Mouse (Mus musculus) midbrain, embryonic 10.5 days (tissue): ENCODE results near the gene P4hb. TPM values are rescaled to one million over a fixed set of nuclear protein-coding genes. Genes with fewer than 3 reads are reported as not detected.

ENCODE experiments used
- DNase-seq: peaks from one replicate; pipeline ENCODE4 v3.0.0-alpha.2; 2017; ENCODE audit warnings: low spot score
- H3K27ac ChIP-seq: fragments of 300-500 bp; sonication (generic); replicated peaks from 2 replicates; pipeline ENCODE4 v1.5.1; 2016; ENCODE audit warnings: mild to moderate bottlenecking
- H3K27me3 ChIP-seq: fragments of 300-500 bp; sonication (generic); 2 replicates; pipeline ENCODE4 v1.6.1; 2016; ENCODE audit warnings: low read depth, mild to moderate bottlenecking; ENCODE audit not compliant: poor library complexity, severe bottlenecking
- H3K36me3 ChIP-seq: fragments of 300-500 bp; sonication (generic); 2 replicates; pipeline ENCODE4 v1.6.1; 2016; ENCODE audit warnings: mild to moderate bottlenecking, moderate library complexity
- H3K4me1 ChIP-seq: fragments of 300-500 bp; sonication (generic); 2 replicates; pipeline ENCODE4 v1.6.1; 2016
- H3K4me3 ChIP-seq: fragments of 300-500 bp; sonication (generic); 2 replicates; pipeline ENCODE4 v1.5.1; 2016; ENCODE audit warnings: mild to moderate bottlenecking, moderate library complexity
- H3K9me3 ChIP-seq: fragments of 300-500 bp; sonication (generic); replicated peaks from 2 replicates; pipeline ENCODE4 v1.6.1; 2016; ENCODE audit warnings: mild to moderate bottlenecking
- WGBS: fragments of 180-500 bp; shearing (Covaris S2); methylation state at CpG from one replicate; pipeline ENCODE4 v1.1.7; 2016; 5-methylcytosine and 5-hydroxymethylcytosine counted together
- polyA plus RNA-seq: library from polyadenylated mRNA; unstranded; fragments of >200 nt; fragmentation: Nextera tagmentation; extraction: Ambion mirVana; gene quantifications from 2 replicates; pipeline ENCODE4 v1.2.1, GENCODE M21; 2016

The P4hb gene
- polyA plus RNA-seq, 1 experiment from 2014 or later, result 562 TPM

GRCm38 (mm10) chr11:120539285-120540014, 33.6 kb downstream of the P4hb start:
- DNase-seq, result no peak
- WGBS, result 21% methylated on average over 10 of the region's 10 CpGs
- no peaks in the 10 kb centered on the region for H3K9me3 ChIP-seq
- H3K36me3 ChIP-seq, result peaks cover 27% of the 10 kb centered on the region
- H3K4me1 ChIP-seq, result peaks cover 27% of the 10 kb centered on the region
- H3K27ac ChIP-seq, result peak overlapping the region; percentile 79
- H3K27me3 ChIP-seq, result peaks cover 11% of the 10 kb centered on the region; the same call in 1 of the 2 replicates
- peak overlapping the region; percentile 22; the same call in 1 of the 2 replicates for H3K4me3 ChIP-seq

- peaks cover 12% of the 10 kb centered on the region for H3K27me3 ChIP-seq
- no peak for DNase-seq
- WGBS, result 53% methylated on average over 8 of the region's 8 CpGs
- H3K4me3 ChIP-seq, result no peak overlapping the region
- peaks cover 27% of the 10 kb centered on the region for H3K4me1 ChIP-seq
- H3K9me3 ChIP-seq, result no peaks in the 10 kb centered on the region
- peak overlapping the region; percentile 79 for H3K27ac ChIP-seq
- H3K36me3 ChIP-seq, result peaks cover 22% of the 10 kb centered on the region
Observed at GRCm38 (mm10) chr11:120538955-120539284, 34.1 kb downstream of the P4hb start.

DNA sequence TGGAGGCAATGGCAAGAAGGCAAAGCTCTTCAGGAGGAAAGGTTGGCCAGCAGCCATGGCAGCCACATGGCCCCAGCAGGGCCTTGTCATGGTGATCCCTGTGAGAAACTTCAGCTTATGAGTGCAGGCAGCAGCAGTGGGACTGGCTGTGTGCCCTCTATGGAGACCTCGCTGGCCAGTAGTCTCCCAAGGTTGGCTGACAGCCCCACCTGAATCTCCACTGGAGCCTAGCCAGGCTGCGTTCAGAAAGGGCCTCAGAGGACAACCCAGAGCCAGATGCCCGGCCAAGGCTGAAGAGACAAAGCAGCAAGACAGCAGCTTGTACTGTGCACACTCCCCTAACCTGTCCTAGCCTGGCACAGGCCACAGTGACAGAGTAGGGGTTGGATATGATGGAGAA, 34.6 kb downstream of the P4hb start:
- peaks cover 27% of the 10 kb centered on the region for H3K4me1 ChIP-seq
- H3K9me3 ChIP-seq, result no peaks in the 10 kb centered on the region
- no peak overlapping the region for H3K4me3 ChIP-seq
- DNase-seq, result no peak
- WGBS, result 81% methylated on average over 3 of the region's 3 CpGs
- peak overlapping the region; percentile 79; the same call in 1 of the 2 replicates for H3K27ac ChIP-seq
- H3K27me3 ChIP-seq, result peaks cover 13% of the 10 kb centered on the region
- peaks cover 18% of the 10 kb centered on the region for H3K36me3 ChIP-seq

DNA sequence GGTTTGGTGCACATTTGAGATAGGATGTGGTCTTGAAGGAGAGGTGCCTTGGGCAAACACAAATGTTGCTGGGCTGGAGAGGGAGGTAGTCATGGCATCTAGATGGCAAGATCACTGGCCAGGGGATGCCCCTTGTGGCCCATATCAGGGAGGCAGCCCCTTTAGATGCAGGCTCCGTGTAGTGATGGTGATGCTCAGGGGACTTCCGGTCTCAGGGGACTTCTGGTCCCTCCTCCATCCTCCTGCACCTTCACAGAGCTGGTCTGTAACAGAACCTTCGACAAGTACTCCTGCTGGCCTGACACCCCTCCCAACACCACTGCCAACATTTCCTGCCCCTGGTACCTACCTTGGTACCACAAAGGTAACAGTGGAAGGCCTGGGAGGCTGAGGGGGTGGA, 37.2 kb downstream of the P4hb start:
- Histone ChIP-seq H3K4me1 (peaks cover 31% of the 10 kb centered on the region), H3K27me3 (peaks cover 40% of the 10 kb centered on the region), H3K4me3 (no peak overlapping the region), H3K27ac (no peak overlapping the region), H3K36me3 (no peaks in the 10 kb centered on the region), H3K9me3 (no peaks in the 10 kb centered on the region)
- DNase-seq, result no peak
- 84% methylated on average over 3 of the region's 3 CpGs for WGBS

- H3K27me3 ChIP-seq, result peaks cover 47% of the 10 kb centered on the region
- H3K36me3 ChIP-seq, result no peaks in the 10 kb centered on the region
- no peak overlapping the region for H3K27ac ChIP-seq
- DNase-seq, result no peak
- peaks cover 31% of the 10 kb centered on the region for H3K4me1 ChIP-seq
- no peaks in the 10 kb centered on the region for H3K9me3 ChIP-seq
- 78% methylated on average over 3 of the region's 3 CpGs for WGBS
- no peak overlapping the region; the same call in 1 of the 2 replicates for H3K4me3 ChIP-seq
Observed at GRCm38 (mm10) chr11:120535145-120535544, 37.9 kb downstream of the P4hb start.

- WGBS, result 87% methylated on average over 8 of the region's 8 CpGs
- no peak for DNase-seq
- H3K9me3 ChIP-seq, result no peaks in the 10 kb centered on the region
- H3K4me1 ChIP-seq, result peaks cover 21% of the 10 kb centered on the region
- no peak overlapping the region for H3K27ac ChIP-seq
- peaks cover 57% of the 10 kb centered on the region for H3K27me3 ChIP-seq
- H3K36me3 ChIP-seq, result no peaks in the 10 kb centered on the region
- no peak overlapping the region for H3K4me3 ChIP-seq
Observed at GRCm38 (mm10) chr11:120534093-120534492, 39.0 kb downstream of the P4hb start.

DNA sequence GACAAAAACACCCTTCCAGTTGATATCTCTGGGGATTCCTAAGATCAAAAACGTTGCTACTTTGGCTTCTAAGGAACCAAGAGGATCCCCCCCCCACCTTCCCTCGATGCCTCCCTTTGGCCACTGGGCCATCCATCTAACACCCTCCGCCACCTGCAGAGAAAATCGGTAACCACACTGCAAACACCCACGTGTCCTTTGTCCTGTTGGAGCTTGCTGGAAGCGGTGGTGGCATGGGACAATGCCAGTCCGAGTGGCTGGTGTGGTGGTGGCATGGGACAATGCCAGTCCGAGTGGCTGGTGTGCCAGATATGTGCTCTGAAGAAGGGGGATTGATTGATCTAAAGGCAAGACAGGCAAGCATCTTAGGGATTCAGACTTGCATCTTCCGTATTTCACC, 41.4 kb downstream of the P4hb start:
- 32% methylated on average over 9 of the region's 9 CpGs for WGBS

GRCm38 (mm10) chr11:120530085-120530964, 42.7 kb downstream of the P4hb start, which contains the start of gene Gcgr:
Gene Gcgr, plus strand, starts transcription at chr11:120530699.
- peak; percentile 50 for DNase-seq
- peak within 1 kb of the TSS; percentile 50 for H3K4me3 ChIP-seq
- WGBS, result 8% methylated on average over 62 of the region's 62 CpGs
- H3K36me3 ChIP-seq, result no peaks in the 10 kb centered on the region
- H3K27ac ChIP-seq, result peak within 1 kb of the TSS; percentile 63; the same call in 1 of the 2 replicates
- peaks cover 65% of the 10 kb centered on the region for H3K27me3 ChIP-seq
- no peaks in the 10 kb centered on the region for H3K9me3 ChIP-seq
- H3K4me1 ChIP-seq, result peaks cover 13% of the 10 kb centered on the region

More for the DNA sequence above, 41.4 kb downstream of the P4hb start:
- Histone ChIP-seq H3K4me3 (0 out of 2 replicates have a peak overlapping the region, but pooled peaks have one; percentile 11), H3K27me3 (peaks cover 69% of the 10 kb centered on the region), H3K9me3 (no peaks in the 10 kb centered on the region), H3K27ac (no peak overlapping the region), H3K4me1 (peaks cover 13% of the 10 kb centered on the region), H3K36me3 (no peaks in the 10 kb centered on the region)
- DNase-seq, result no peak

GRCm38 (mm10) chr11:120528903-120529302, 44.1 kb downstream of the P4hb start:
- Histone ChIP-seq H3K9me3 (no peaks in the 10 kb centered on the region), H3K36me3 (no peaks in the 10 kb centered on the region), H3K4me3 (no peak overlapping the region), H3K4me1 (peaks cover 13% of the 10 kb centered on the region), H3K27me3 (peaks cover 61% of the 10 kb centered on the region), H3K27ac (no peak overlapping the region)
- WGBS, result 50% methylated on average over 4 of the region's 4 CpGs
- no peak for DNase-seq

DNA sequence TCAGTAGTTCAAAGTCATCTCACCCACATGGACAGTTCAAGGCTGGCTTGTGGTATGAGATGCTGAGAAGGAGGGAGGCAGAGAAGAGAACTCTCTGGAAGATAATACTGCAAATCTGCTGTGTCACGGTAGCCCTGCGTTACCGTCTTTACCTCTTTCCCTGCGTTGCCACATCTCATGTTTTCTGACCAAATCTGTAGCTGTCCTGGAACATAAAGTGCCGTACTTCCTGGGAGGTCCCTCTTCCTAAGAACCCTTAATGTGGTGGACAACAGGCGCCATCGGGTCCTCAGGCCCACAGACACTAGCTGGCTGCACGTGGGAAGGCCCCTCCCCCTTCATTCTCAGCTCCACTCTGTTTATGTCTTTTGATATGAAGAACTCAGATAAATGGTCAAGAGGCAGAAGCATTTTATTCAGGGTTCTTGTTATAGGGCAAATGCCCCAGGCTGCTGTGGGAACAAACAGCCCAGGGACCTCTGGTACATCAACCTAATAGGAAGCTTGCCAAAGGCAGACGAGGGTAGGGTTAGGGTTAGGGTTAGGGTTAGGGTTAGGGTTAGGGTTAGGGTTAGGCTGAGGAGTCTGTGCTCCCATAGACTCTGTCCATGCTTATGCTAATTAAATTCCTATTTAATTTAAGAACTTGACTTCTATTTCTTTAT, 45.2 kb downstream of the P4hb start:
- H3K4me3 ChIP-seq, result no peak overlapping the region
- H3K9me3 ChIP-seq, result no peaks in the 10 kb centered on the region
- no peak overlapping the region for H3K27ac ChIP-seq
- H3K27me3 ChIP-seq, result peaks cover 53% of the 10 kb centered on the region
- DNase-seq, result no peak
- H3K36me3 ChIP-seq, result no peaks in the 10 kb centered on the region
- peaks cover 13% of the 10 kb centered on the region for H3K4me1 ChIP-seq
- whole genome bisulfite sequencing, result 84% methylated on average over 9 of the region's 9 CpGs

DNA sequence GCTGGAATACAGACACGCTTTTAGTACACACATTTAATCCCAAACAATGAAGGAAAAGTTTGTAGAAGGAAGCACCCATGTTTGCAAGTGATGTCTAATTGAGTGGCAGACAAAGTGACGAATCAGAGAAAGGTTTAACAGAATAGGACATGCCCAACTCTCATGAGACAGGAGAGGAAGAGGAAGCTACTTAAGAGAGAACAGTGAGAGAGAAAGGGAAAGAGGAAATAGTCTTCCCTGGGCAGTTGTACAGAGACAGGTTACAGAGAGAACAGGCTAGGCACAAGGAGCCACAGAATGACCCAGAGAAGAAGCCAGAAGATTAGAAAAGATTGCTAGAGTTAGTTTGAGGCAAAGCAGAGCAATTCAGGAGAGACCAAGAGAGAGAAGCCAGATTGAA, 47.1 kb downstream of the P4hb start:
- DNase-seq, result no peak
- Histone ChIP-seq H3K27me3 (peaks cover 35% of the 10 kb centered on the region), H3K4me3 (no peak overlapping the region), H3K27ac (no peak overlapping the region), H3K9me3 (no peaks in the 10 kb centered on the region), H3K4me1 (peaks cover 9% of the 10 kb centered on the region), H3K36me3 (no peaks in the 10 kb centered on the region)
- WGBS, result 88% methylated on average over 2 of the region's 2 CpGs

DNA sequence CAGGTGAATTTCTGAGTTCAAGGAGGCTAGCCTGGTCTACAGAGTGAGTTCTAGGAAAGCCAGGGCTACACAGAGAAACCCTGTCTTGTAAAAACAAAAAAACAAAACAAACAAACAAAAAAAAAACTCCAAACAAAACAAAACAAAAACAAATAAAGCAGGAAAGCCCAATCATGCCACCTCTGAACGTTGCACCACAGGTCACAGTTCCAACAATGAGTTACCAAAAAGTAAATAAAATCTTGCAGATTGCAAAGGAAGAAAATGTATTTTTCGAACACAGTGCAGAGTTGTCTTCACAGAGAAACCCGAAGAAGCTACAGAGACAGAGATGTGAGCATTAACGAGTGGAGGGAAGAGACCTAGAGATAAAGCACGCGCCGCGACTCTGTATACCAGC, 50.5 kb downstream of the P4hb start:
- no peak for DNase-seq
- no peak overlapping the region for H3K4me3 ChIP-seq
- H3K27me3 ChIP-seq, result peaks cover under 1% of the 10 kb centered on the region; the same call in 1 of the 2 replicates
- H3K9me3 ChIP-seq, result no peaks in the 10 kb centered on the region
- peaks cover 5% of the 10 kb centered on the region; the same call in 1 of the 2 replicates for H3K4me1 ChIP-seq
- no peaks in the 10 kb centered on the region for H3K36me3 ChIP-seq
- 90% methylated on average over 8 of the region's 8 CpGs for WGBS
- H3K27ac ChIP-seq, result no peak overlapping the region
